Mouse (Mus musculus) MEL (cell line): ENCODE results near the gene Tph2. TPM values are rescaled to one million over a fixed set of nuclear protein-coding genes. Genes with fewer than 3 reads are reported as not detected.
A peak's percentile ranks its signal among the peaks of the same experiment; 100 is the strongest.

Experiments used
- DNase-seq: peaks from one replicate; pipeline ENCODE4 v3.0.0; 2011; ENCODE audit warnings: low read depth, low spot score
- H3K27ac ChIP-seq: 2 replicates; pipeline ENCODE4 v1.5.1; 2012; ENCODE audit warnings: low read depth, mild to moderate bottlenecking, control low read depth, low read length, moderate library complexity; ENCODE audit not compliant: control insufficient read depth
- H3K27me3 ChIP-seq, 2 experiments: fragments of 150-350 bp in 1 of 2; sonication (generic) in 1 of 2; 2 replicates each; pipeline ENCODE4 v1.6.1; 2012; ENCODE audit warnings: low read length in 2 of 2, mild to moderate bottlenecking in 2 of 2, improper control_type of control experiment in 1 of 2, moderate library complexity in 1 of 2; ENCODE audit not compliant: insufficient read depth in 2 of 2, control insufficient read depth in 1 of 2
- H3K36me3 ChIP-seq, 2 experiments: 2 replicates each; pipeline ENCODE4 v1.6.1; 2012 to 2014; ENCODE audit warnings: low read length in 2 of 2, improper control_type of control experiment in 1 of 2, inconsistent platforms in 1 of 2, mild to moderate bottlenecking in 1 of 2; ENCODE audit not compliant: insufficient read depth in 2 of 2, control insufficient read depth in 1 of 2
- H3K4me1 ChIP-seq, 2 experiments: fragments of 150-350 bp in 1 of 2; sonication (generic) in 1 of 2; 2 replicates each; pipeline ENCODE4 v1.6.1; 2012; ENCODE audit warnings: low read length in 2 of 2, improper control_type of control experiment in 1 of 2, mild to moderate bottlenecking in 1 of 2; ENCODE audit not compliant: insufficient read depth in 2 of 2, control insufficient read depth in 1 of 2
- H3K4me3 ChIP-seq, 2 experiments: fragments of 150-350 bp in 1 of 2; sonication (generic) in 1 of 2; 2 replicates each; pipeline ENCODE4 v1.5.1; 2012; ENCODE audit warnings: low read depth in 2 of 2, low read length in 2 of 2, mild to moderate bottlenecking in 2 of 2, moderate library complexity in 2 of 2, control low read depth in 1 of 2, improper control_type of control experiment in 1 of 2; ENCODE audit not compliant: control insufficient read depth in 1 of 2, insufficient read depth in 1 of 2
- H3K79me2 ChIP-seq: 2 replicates; pipeline ENCODE4 v1.6.1; 2012; ENCODE audit warnings: mild to moderate bottlenecking, low read length, moderate library complexity; ENCODE audit not compliant: control insufficient read depth, poor library complexity, insufficient read depth
- H3K9ac ChIP-seq: 2 replicates; pipeline ENCODE4 v1.6.1; 2012; ENCODE audit warnings: low read depth, mild to moderate bottlenecking, control low read depth, low read length, moderate library complexity; ENCODE audit not compliant: control insufficient read depth, poor library complexity, severe bottlenecking
- H3K9me3 ChIP-seq: fragments of 150-350 bp; sonication (generic); replicated peaks from 2 replicates; pipeline ENCODE4 v1.6.1; 2012; ENCODE audit warnings: mild to moderate bottlenecking, low read length, improper control_type of control experiment, moderate library complexity; ENCODE audit not compliant: insufficient read depth
- BHLHE40 ChIP-seq: IDR thresholded peaks from 2 replicates; pipeline ENCODE4 v1.6.1; 2012; ENCODE audit warnings: low read depth, mild to moderate bottlenecking, inconsistent platforms, low read length, improper control_type of control experiment, borderline replicate concordance
- CHD1 ChIP-seq: IDR thresholded peaks from 2 replicates; pipeline ENCODE4 v1.6.1; 2012; ENCODE audit warnings: low read depth, mild to moderate bottlenecking, inconsistent platforms, low read length, improper control_type of control experiment
- CTCF ChIP-seq, 3 experiments: IDR thresholded peaks in 2 of 3; conservative IDR thresholded peaks in 1 of 3; 2 replicates each; pipeline ENCODE4 v1.5.1; 2011 to 2012; ENCODE audit warnings: low read length in 3 of 3, low read depth in 2 of 3, mild to moderate bottlenecking in 2 of 3, improper control_type of control experiment in 1 of 3, inconsistent platforms in 1 of 3, mixed read lengths in 1 of 3, moderate library complexity in 1 of 3; ENCODE audit not compliant: control insufficient read depth in 1 of 3, insufficient read depth in 1 of 3, poor library complexity in 1 of 3, severe bottlenecking in 1 of 3
- E2F4 ChIP-seq: IDR thresholded peaks from 2 replicates; pipeline ENCODE4 v1.6.1; 2011; ENCODE audit warnings: low read depth, low read length, improper control_type of control experiment, borderline replicate concordance
- ELF1 ChIP-seq: IDR thresholded peaks from 2 replicates; pipeline ENCODE4 v1.6.1; 2014; ENCODE audit warnings: low read depth, mild to moderate bottlenecking, inconsistent platforms, low read length, improper control_type of control experiment, moderate library complexity
- GATA1 ChIP-seq: IDR thresholded peaks from 2 replicates; pipeline ENCODE4 v1.6.1; 2011; ENCODE audit warnings: low read depth, low read length, improper control_type of control experiment
- JUND ChIP-seq: IDR thresholded peaks from 2 replicates; pipeline ENCODE4 v1.6.1; 2011; ENCODE audit warnings: low read depth, mild to moderate bottlenecking, improper control_type of control experiment, low read length
- KAT2A ChIP-seq: conservative IDR thresholded peaks from 2 replicates; pipeline ENCODE4 v1.6.1; 2012; ENCODE audit warnings: low read depth, low read length, improper control_type of control experiment, inconsistent platforms
- MAFK ChIP-seq: IDR thresholded peaks from 2 replicates; pipeline ENCODE4 v1.6.1; 2011; ENCODE audit warnings: low read depth, mild to moderate bottlenecking, low read length, improper control_type of control experiment, borderline replicate concordance
- MAX ChIP-seq: IDR thresholded peaks from 2 replicates; pipeline ENCODE4 v1.6.1; 2011; ENCODE audit warnings: low read length, improper control_type of control experiment
- MEF2A ChIP-seq: IDR thresholded peaks from 2 replicates; pipeline ENCODE4 v1.6.1; 2014; ENCODE audit warnings: low read depth, mild to moderate bottlenecking, inconsistent platforms, low read length, improper control_type of control experiment; ENCODE audit not compliant: poor library complexity, insufficient replicate concordance, severe bottlenecking; ENCODE audit errors: extremely low read depth
- NRF1 ChIP-seq: IDR thresholded peaks from 2 replicates; pipeline ENCODE4 v1.6.1; 2014; ENCODE audit warnings: low read depth, mild to moderate bottlenecking, inconsistent platforms, low read length, improper control_type of control experiment, moderate library complexity; ENCODE audit not compliant: poor library complexity, insufficient read depth, severe bottlenecking
- POLR2AphosphoS2 ChIP-seq: IDR thresholded peaks from 2 replicates; pipeline ENCODE4 v1.6.1; 2011; ENCODE audit warnings: low read length, improper control_type of control experiment
- RAD21 ChIP-seq: IDR thresholded peaks from 2 replicates; pipeline ENCODE4 v1.6.1; 2011; ENCODE audit warnings: mild to moderate bottlenecking, low read depth, low read length, improper control_type of control experiment
- SMC3 ChIP-seq: IDR thresholded peaks from 2 replicates; pipeline ENCODE4 v1.6.1; 2011; ENCODE audit warnings: low read depth, low read length, improper control_type of control experiment
- TBP ChIP-seq: IDR thresholded peaks from 2 replicates; pipeline ENCODE4 v1.8.0; 2011; ENCODE audit warnings: low read depth, low read length, improper control_type of control experiment
- USF1 ChIP-seq: IDR thresholded peaks from 2 replicates; pipeline ENCODE4 v1.6.1; 2014; ENCODE audit warnings: low read depth, mild to moderate bottlenecking, inconsistent platforms, low read length, improper control_type of control experiment, moderate library complexity
- USF2 ChIP-seq, 2 experiments: IDR thresholded peaks; 2 replicates each; pipeline ENCODE4 v1.6.1; 2011 to 2012; ENCODE audit warnings: improper control_type of control experiment in 2 of 2, low read length in 2 of 2, borderline replicate concordance in 1 of 2, inconsistent platforms in 1 of 2, low read depth in 1 of 2, mild to moderate bottlenecking in 1 of 2; ENCODE audit not compliant: insufficient read depth in 1 of 2
- ZC3H11A ChIP-seq: IDR thresholded peaks from 2 replicates; pipeline ENCODE4 v1.6.1; 2012; ENCODE audit warnings: low read depth, mild to moderate bottlenecking, inconsistent platforms, low read length, improper control_type of control experiment
- ZKSCAN1 ChIP-seq: IDR thresholded peaks from 2 replicates; pipeline ENCODE4 v1.6.1; 2012; ENCODE audit warnings: low read depth, mild to moderate bottlenecking, inconsistent platforms, low read length, improper control_type of control experiment, moderate library complexity
- ZMIZ1 ChIP-seq: IDR thresholded peaks from 2 replicates; pipeline ENCODE4 v1.6.1; 2012; ENCODE audit warnings: low read depth, mild to moderate bottlenecking, inconsistent platforms, low read length, improper control_type of control experiment, moderate library complexity
- polyA plus RNA-seq, 2 experiments: library from polyadenylated mRNA; stranded (reverse) in 1 of 2; unstranded in 1 of 2; fragments of >175 nt in 1 of 2; fragments of >200 nt in 1 of 2; gene quantifications; 2 replicates each; pipeline versions ENCODE4 v1.2.1 to v1.2.4; 2012; ENCODE audit warnings: low replicate concordance in 2 of 2, low read depth in 1 of 2; ENCODE audit not compliant: insufficient read length in 2 of 2, insufficient read depth in 1 of 2, missing spikeins in 1 of 2
- total RNA-seq: library from RNA; depleted of rRNA; stranded (reverse); fragments of 300-350 nt; gene quantifications from 2 replicates; pipeline ENCODE4 v1.2.3, GENCODE M21; 2012

Tph2 gene
- total and polyA plus RNA-seq, 3 experiments: not detected

DNA sequence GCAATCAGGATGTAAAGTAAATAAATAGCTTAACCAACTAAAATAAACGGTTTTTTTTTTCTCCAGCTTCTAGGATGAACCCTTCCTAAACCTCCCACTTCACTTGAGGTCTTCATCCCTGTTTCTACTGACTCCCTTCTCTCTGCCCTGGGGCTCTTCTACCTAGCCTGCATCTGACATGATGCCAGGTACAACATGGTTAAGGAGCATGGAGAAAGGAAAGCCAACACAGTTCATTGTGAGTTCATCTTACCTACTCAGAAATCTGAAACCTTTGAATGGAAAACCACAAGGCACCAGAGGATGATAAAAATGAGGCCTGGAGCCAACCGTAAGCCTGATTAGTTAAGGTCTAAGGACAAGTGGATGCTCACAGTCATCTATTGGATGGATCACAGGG lies 123.3 kb downstream of the Tph2 start:
- Histone ChIP-seq H3K4me3 (no peak overlapping the region), H3K9me3 (no peaks in the 10 kb centered on the region), H3K36me3 (no peaks in the 10 kb centered on the region), H3K27me3 (no peaks in the 10 kb centered on the region), H3K4me1 (no peaks in the 10 kb centered on the region), H3K79me2 (no peaks in the 10 kb centered on the region), H3K9ac (no peak overlapping the region), H3K27ac (no peak overlapping the region)
- no peak for DNase-seq
- TF ChIP-seq ZMIZ1: no peak
- TF ChIP-seq GATA1: no peak
- no peak for TF ChIP-seq RAD21
- TF ChIP-seq NRF1: no peak
- no peak for TF ChIP-seq USF1
- no peak for TF ChIP-seq ZKSCAN1
- TF ChIP-seq JUND: no peak
- TF ChIP-seq CHD1: no peak
- TF ChIP-seq POLR2AphosphoS2: no peak
- TF ChIP-seq BHLHE40: no peak
- TF ChIP-seq MAX: no peak
- no peak for TF ChIP-seq CTCF (IDR thresholded peaks at IDR 0.05 in 2 of 3, conservative IDR thresholded peaks at IDR 0.05 in 1 of 3; ENCODE audit: control insufficient read depth in 1 of 3, insufficient read depth in 1 of 3, low read depth in 2 of 3, low read length in 3 of 3, poor library complexity in 1 of 3, severe bottlenecking in 1 of 3)
- TF ChIP-seq E2F4: no peak
- no peak for TF ChIP-seq MAFK

DNA sequence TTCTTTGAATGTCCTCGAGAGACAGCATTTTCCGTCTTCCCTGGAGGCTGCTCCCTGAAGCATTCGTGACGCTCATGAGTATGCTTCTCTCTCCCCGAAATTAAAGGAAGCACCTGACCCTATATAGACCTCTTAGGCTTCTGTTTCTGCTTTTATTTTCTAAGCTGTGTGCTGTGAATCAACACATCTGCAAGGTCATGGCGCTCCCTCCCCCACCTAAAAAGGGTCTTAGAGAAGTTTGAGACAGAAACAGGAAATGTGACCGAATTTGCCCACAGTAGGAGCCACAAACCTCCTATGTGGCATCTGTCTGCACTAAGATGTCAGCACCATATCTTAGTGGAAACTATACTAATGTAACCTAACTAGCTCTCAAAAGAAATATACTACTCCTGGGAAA lies 124.1 kb downstream of the Tph2 start:
- no peaks in the 10 kb centered on the region for H3K36me3 ChIP-seq
- no peaks in the 10 kb centered on the region for H3K79me2 ChIP-seq
- H3K27me3 ChIP-seq: no peaks in the 10 kb centered on the region
- H3K4me1 ChIP-seq: no peaks in the 10 kb centered on the region
- no peak overlapping the region for H3K27ac ChIP-seq
- H3K9me3 ChIP-seq: no peaks in the 10 kb centered on the region
- H3K4me3 ChIP-seq: no peak overlapping the region
- H3K9ac ChIP-seq: no peak overlapping the region
- no peak for DNase-seq
- no peak for TF ChIP-seq TBP
- no peak for TF ChIP-seq ZC3H11A

DNA sequence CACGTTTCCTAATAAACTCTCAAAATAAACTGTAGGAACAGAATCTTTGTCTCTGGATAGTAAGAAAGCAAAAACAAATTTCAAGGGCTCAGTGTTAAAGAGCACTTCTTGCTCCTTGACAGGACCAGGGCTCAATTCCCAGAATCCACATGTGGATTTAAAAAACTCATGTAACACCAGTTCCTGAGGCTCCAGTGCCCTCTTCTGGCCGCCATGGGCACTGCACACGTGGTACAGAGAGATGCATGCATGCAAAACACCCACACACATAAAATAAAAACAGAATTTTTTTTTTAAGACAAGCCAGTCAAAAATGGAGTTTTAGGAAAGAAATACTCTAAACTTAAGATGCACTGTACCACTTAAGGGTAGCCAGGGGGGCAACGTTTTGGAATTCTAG lies 133.2 kb downstream of the Tph2 start:
- Histone ChIP-seq H3K36me3 (no peaks in the 10 kb centered on the region), H3K27me3 (no peaks in the 10 kb centered on the region), H3K9ac (no peak overlapping the region), H3K4me3 (no peak overlapping the region), H3K79me2 (no peaks in the 10 kb centered on the region)
- DNase-seq: peak; percentile 19
- TF ChIP-seq SMC3 (peak; percentile 35), CTCF (IDR thresholded peaks at IDR 0.05 in 2 of 3, conservative IDR thresholded peaks at IDR 0.05 in 1 of 3; ENCODE audit: control insufficient read depth in 1 of 3, insufficient read depth in 1 of 3, low read depth in 2 of 3, low read length in 3 of 3, poor library complexity in 1 of 3, severe bottlenecking in 1 of 3) (peak; percentile 51 to 73 (median 54)), ELF1 (no peak), MEF2A (no peak), RAD21 (peak; percentile 58), KAT2A (no peak), USF2 (IDR thresholded peaks at IDR 0.05; ENCODE audit: borderline replicate concordance in 1 of 2, insufficient read depth in 1 of 2, low read depth in 1 of 2, low read length in 2 of 2) (no peak), NRF1 (no peak), ZMIZ1 (no peak)
- TF ChIP-seq, all 39 proteins: peak for 3
- Histone ChIP-seq H3K4me1 (no peaks in the 10 kb centered on the region), H3K27ac (no peak overlapping the region), H3K9me3 (no peaks in the 10 kb centered on the region)
